Mouse (Mus musculus) stomach, embryonic 14.5 days (tissue): ENCODE results near the gene Mfap5. TPM values are rescaled to one million over a fixed set of nuclear protein-coding genes. Genes with fewer than 3 reads are reported as not detected.

Experiments used
- ATAC-seq: fragments of 200-750 bp; cut with Nextera tagmentation; 2 replicates; pipeline ENCODE4 v1.8.0; 2017; ENCODE audit warnings: low read depth, moderate TSS enrichment; ENCODE audit not compliant: insufficient number of reproducible peaks, insufficient read depth, low FRiP score
- H3K27ac ChIP-seq: fragments of 300-500 bp; sonication (generic); 2 replicates; pipeline ENCODE4 v1.5.1; 2014; ENCODE audit warnings: mild to moderate bottlenecking, low read length, moderate library complexity, mixed read lengths
- H3K27me3 ChIP-seq: fragments of 300-500 bp; sonication (generic); 2 replicates; pipeline ENCODE4 v1.6.1; 2014; ENCODE audit warnings: low read length, control low read depth, mixed read lengths; ENCODE audit not compliant: control insufficient read depth, insufficient read depth
- H3K36me3 ChIP-seq: fragments of 300-500 bp; sonication (generic); 2 replicates; pipeline ENCODE4 v1.6.1; 2014; ENCODE audit warnings: mild to moderate bottlenecking, control low read depth, low read length, moderate library complexity, mixed read lengths; ENCODE audit not compliant: control insufficient read depth, insufficient read depth
- H3K4me1 ChIP-seq: fragments of 300-500 bp; sonication (generic); 2 replicates; pipeline ENCODE4 v1.6.1; 2014; ENCODE audit warnings: low read length, control low read depth, mixed read lengths; ENCODE audit not compliant: control insufficient read depth, insufficient read depth
- H3K4me2 ChIP-seq: fragments of 300-500 bp; sonication (generic); replicated peaks from 2 replicates; pipeline ENCODE4 v1.6.1; 2014; ENCODE audit warnings: low read depth, low read length, control low read depth
- H3K4me3 ChIP-seq: fragments of 300-500 bp; sonication (generic); 2 replicates; pipeline ENCODE4 v1.5.1; 2014; ENCODE audit warnings: low read depth, low read length, control low read depth
- H3K9ac ChIP-seq: fragments of 300-500 bp; sonication (generic); replicated peaks from 2 replicates; pipeline ENCODE4 v1.6.1; 2014; ENCODE audit warnings: low read depth, mild to moderate bottlenecking, control low read depth, low read length, moderate library complexity, mixed read lengths
- H3K9me3 ChIP-seq: fragments of 300-500 bp; sonication (generic); 2 replicates; pipeline ENCODE4 v1.6.1; 2016; ENCODE audit warnings: low read depth, low read length, control low read depth; ENCODE audit not compliant: control insufficient read depth
- WGBS: fragments of 180-500 bp; shearing (Covaris S2); extraction: QIAGEN DNeasy Blood & Tissue Kit; methylation state at CpG from one replicate; pipeline ENCODE4 v1.1.7; 2014; 5-methylcytosine and 5-hydroxymethylcytosine counted together
- polyA plus RNA-seq: library from polyadenylated mRNA; unstranded; fragments of >200 nt; fragmentation: Nextera tagmentation; extraction: Ambion mirVana; gene quantifications from 2 replicates; pipeline ENCODE4 v1.2.1, GENCODE M21; 2014

Gene Mfap5
- polyA plus RNA-seq, 1 experiment from 2014 or later: 20.5 TPM

DNA sequence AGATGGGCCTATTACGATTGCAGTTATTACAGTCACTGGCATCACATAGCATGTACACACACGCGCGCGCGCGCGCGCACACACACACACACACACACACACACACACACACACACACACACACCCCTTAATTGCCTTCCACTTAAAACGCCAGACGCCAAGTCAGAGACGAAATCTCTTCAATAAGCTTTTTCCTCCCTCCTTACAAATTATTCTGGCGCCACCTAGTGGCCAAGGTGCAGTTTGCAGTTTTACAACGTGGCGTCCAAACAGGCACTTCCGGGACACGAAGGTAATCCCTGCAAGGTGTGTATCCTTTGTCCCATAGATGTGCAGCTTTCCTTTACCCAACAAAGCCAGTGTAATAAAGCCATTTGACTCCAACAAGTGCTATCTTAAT is 54.8 kb downstream of the Mfap5 start:
- no peak overlapping the region for H3K9ac ChIP-seq
- H3K4me3 ChIP-seq: no peak overlapping the region
- 8% methylated on average over 17 of the region's 17 CpGs for WGBS

DNA sequence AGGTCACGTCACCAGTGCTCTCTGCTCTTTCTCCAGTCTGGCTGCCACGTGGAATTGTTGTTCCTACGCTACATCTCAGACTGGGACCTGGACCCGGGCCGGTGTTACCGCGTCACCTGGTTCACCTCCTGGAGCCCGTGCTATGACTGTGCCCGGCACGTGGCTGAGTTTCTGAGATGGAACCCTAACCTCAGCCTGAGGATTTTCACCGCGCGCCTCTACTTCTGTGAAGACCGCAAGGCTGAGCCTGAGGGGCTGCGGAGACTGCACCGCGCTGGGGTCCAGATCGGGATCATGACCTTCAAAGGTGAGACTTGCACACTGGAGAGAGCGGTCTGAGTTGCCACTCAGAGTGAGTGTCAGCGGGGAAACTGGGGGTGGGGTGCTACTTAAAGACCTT is 55.4 kb downstream of the Mfap5 start:
- no peak overlapping the region for H3K27ac ChIP-seq
- H3K4me1 ChIP-seq: no peaks in the 10 kb centered on the region
- 79% methylated on average over 20 of the region's 20 CpGs for WGBS
- H3K9me3 ChIP-seq: no peaks in the 10 kb centered on the region
- H3K36me3 ChIP-seq: no peaks in the 10 kb centered on the region
- no peak overlapping the region for H3K4me3 ChIP-seq
- no peak overlapping the region for H3K4me2 ChIP-seq
- H3K27me3 ChIP-seq: no peaks in the 10 kb centered on the region
- H3K9ac ChIP-seq: no peak overlapping the region
- ATAC-seq: no peak

More for the DNA sequence above, 54.8 kb downstream of the Mfap5 start:
- Histone ChIP-seq H3K9me3 (no peaks in the 10 kb centered on the region), H3K36me3 (no peaks in the 10 kb centered on the region), H3K4me1 (no peaks in the 10 kb centered on the region), H3K4me2 (peak overlapping the region; percentile 1; the same call in 1 of the 2 replicates), H3K27me3 (no peaks in the 10 kb centered on the region), H3K27ac (no peak overlapping the region)
- no peak for ATAC-seq

- Histone ChIP-seq H3K27ac (no peak overlapping the region), H3K9me3 (no peaks in the 10 kb centered on the region), H3K4me1 (no peaks in the 10 kb centered on the region), H3K36me3 (no peaks in the 10 kb centered on the region), H3K27me3 (no peaks in the 10 kb centered on the region), H3K9ac (no peak overlapping the region), H3K4me3 (no peak overlapping the region), H3K4me2 (no peak overlapping the region)
- WGBS: 3% methylated on average over 6 of the region's 6 CpGs
- ATAC-seq: no peak
Observed at GRCm38 (mm10) chr6:122562463-122562862, 56.8 kb downstream of the Mfap5 start.

GRCm38 (mm10) chr6:122565070-122565784 is 59.6 kb downstream of the Mfap5 start:
- no peaks in the 10 kb centered on the region for H3K4me1 ChIP-seq
- no peak overlapping the region for H3K9ac ChIP-seq
- no peaks in the 10 kb centered on the region for H3K27me3 ChIP-seq
- H3K27ac ChIP-seq: no peak overlapping the region
- H3K9me3 ChIP-seq: no peaks in the 10 kb centered on the region
- H3K4me3 ChIP-seq: no peak overlapping the region
- no peaks in the 10 kb centered on the region for H3K36me3 ChIP-seq
- H3K4me2 ChIP-seq: no peak overlapping the region
- 89% methylated on average over 9 of the region's 9 CpGs for WGBS
- ATAC-seq: no peak

DNA sequence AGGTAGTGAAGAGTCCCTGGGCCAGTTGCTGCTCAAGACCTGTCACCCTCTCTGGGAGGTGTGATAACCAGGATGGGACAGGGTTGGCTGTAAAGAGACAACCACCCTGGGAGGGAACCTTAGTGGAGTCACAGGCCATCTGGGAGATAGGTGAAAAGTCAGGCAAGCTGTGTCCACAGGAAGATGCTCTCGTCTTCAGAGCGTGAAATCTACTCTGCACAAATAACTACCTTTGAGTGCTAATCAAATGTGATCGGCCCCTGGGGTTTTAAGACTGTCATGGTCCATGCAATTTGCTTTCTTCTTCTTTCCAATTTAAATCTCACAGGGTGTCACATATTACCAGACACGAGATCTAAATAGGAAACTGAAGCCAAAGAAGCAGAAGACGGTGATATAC is 63.5 kb downstream of the Mfap5 start:
- H3K27ac ChIP-seq: no peak overlapping the region
- H3K9ac ChIP-seq: no peak overlapping the region
- no peaks in the 10 kb centered on the region for H3K4me1 ChIP-seq
- no peak overlapping the region for H3K4me2 ChIP-seq
- ATAC-seq: no peak
- no peaks in the 10 kb centered on the region for H3K9me3 ChIP-seq
- H3K4me3 ChIP-seq: no peak overlapping the region
- H3K27me3 ChIP-seq: no peaks in the 10 kb centered on the region
- 76% methylated on average over 5 of the region's 5 CpGs for WGBS
- no peaks in the 10 kb centered on the region for H3K36me3 ChIP-seq

DNA sequence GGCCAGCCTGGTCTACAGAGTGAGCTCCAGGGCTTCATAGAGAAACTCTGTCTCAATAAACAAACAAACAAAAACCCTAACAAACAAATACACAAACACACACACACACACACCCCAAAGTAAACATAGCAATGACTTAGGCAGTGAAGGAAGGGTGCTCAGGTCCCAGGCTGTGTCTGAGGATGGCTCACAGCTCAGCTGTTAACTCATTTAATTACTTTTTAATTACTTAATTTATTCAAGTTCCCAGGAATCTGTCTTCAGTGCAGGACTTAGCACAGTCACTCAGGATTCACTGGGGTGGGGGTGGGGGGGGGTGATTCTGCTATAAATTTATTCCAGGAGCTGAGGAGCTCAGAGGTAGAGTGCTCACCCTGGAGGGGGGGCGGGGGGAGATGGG is 64.1 kb downstream of the Mfap5 start:
- no peaks in the 10 kb centered on the region for H3K9me3 ChIP-seq
- H3K9ac ChIP-seq: no peak overlapping the region
- no peaks in the 10 kb centered on the region for H3K27me3 ChIP-seq
- H3K4me3 ChIP-seq: no peak overlapping the region
- no peak for ATAC-seq
- H3K36me3 ChIP-seq: no peaks in the 10 kb centered on the region
- H3K4me2 ChIP-seq: no peak overlapping the region
- 93% methylated on average over 1 of the region's 1 CpGs for WGBS
- H3K27ac ChIP-seq: no peak overlapping the region
- H3K4me1 ChIP-seq: no peaks in the 10 kb centered on the region

GRCm38 (mm10) chr6:122570695-122571616 is 65.3 kb downstream of the Mfap5 start:
- no peaks in the 10 kb centered on the region for H3K4me1 ChIP-seq
- no peak for ATAC-seq
- H3K27ac ChIP-seq: no peak overlapping the region
- no peak overlapping the region for H3K9ac ChIP-seq
- H3K36me3 ChIP-seq: no peaks in the 10 kb centered on the region
- no peak overlapping the region for H3K4me3 ChIP-seq
- H3K27me3 ChIP-seq: no peaks in the 10 kb centered on the region
- WGBS: 47% methylated on average over 8 of the region's 8 CpGs
- H3K4me2 ChIP-seq: no peak overlapping the region
- no peaks in the 10 kb centered on the region for H3K9me3 ChIP-seq

- ATAC-seq: no peak
- Histone ChIP-seq H3K9ac (no peak overlapping the region), H3K27ac (no peak overlapping the region), H3K4me2 (no peak overlapping the region), H3K36me3 (no peaks in the 10 kb centered on the region), H3K9me3 (no peaks in the 10 kb centered on the region), H3K4me3 (no peak overlapping the region), H3K27me3 (no peaks in the 10 kb centered on the region), H3K4me1 (no peaks in the 10 kb centered on the region)
- 72% methylated on average over 3 of the region's 3 CpGs for WGBS
Observed at GRCm38 (mm10) chr6:122571617-122571959, 65.9 kb downstream of the Mfap5 start.
